Mouse (Mus musculus) ES-E14 (cell line): Measurements from ENCODE around the gene Sh2d4b. TPM values are rescaled to one million over a fixed set of nuclear protein-coding genes. Genes with fewer than 3 reads are reported as not detected.

Source experiments
- DNase-seq: peaks from one replicate; pipeline ENCODE4 v3.0.0-alpha.2; 2013; ENCODE audit warnings: low read depth, low spot score
- H3K27ac ChIP-seq: 2 replicates; pipeline ENCODE4 v1.5.1; 2012; ENCODE audit warnings: low read depth, mild to moderate bottlenecking, low read length, moderate library complexity, mixed read lengths; ENCODE audit not compliant: poor library complexity, insufficient read depth, severe bottlenecking
- H3K36me3 ChIP-seq: 2 replicates; pipeline ENCODE4 v1.6.1; 2012; ENCODE audit warnings: mild to moderate bottlenecking, low read length, moderate library complexity, mixed read lengths; ENCODE audit not compliant: control insufficient read depth, poor library complexity, insufficient read depth, severe bottlenecking
- H3K4me1 ChIP-seq, 2 experiments: fragments of 150-350 bp in 1 of 2; sonication (generic) in 1 of 2; 2 replicates each; pipeline ENCODE4 v1.6.1; 2012; ENCODE audit warnings: low read length in 2 of 2, mild to moderate bottlenecking in 1 of 2, mixed read lengths in 1 of 2; ENCODE audit not compliant: control insufficient read depth in 2 of 2, insufficient read depth in 2 of 2, poor library complexity in 1 of 2
- H3K4me3 ChIP-seq, 2 experiments: fragments of 150-350 bp in 1 of 2; sonication (generic) in 1 of 2; 2 replicates each; pipeline ENCODE4 v1.5.1; 2012; ENCODE audit warnings: low read length in 2 of 2, low read depth in 1 of 2, mild to moderate bottlenecking in 1 of 2, mixed read lengths in 1 of 2; ENCODE audit not compliant: insufficient read depth in 1 of 2, poor library complexity in 1 of 2, severe bottlenecking in 1 of 2
- H3K9ac ChIP-seq: 2 replicates; pipeline ENCODE4 v1.6.1; 2012; ENCODE audit warnings: low read depth, mild to moderate bottlenecking, low read length, mixed read lengths; ENCODE audit not compliant: poor library complexity, insufficient read depth, severe bottlenecking
- H3K9me3 ChIP-seq: fragments of 150-350 bp; sonication (generic); 2 replicates; pipeline ENCODE4 v1.6.1; 2012; ENCODE audit warnings: low read depth, mild to moderate bottlenecking, low read length; ENCODE audit not compliant: control insufficient read depth, insufficient read depth
- CHD2 ChIP-seq: IDR thresholded peaks from 2 replicates; pipeline ENCODE4 v1.6.1; 2014; ENCODE audit warnings: mild to moderate bottlenecking, low read depth, low read length, inconsistent platforms
- HCFC1 ChIP-seq: IDR thresholded peaks from 2 replicates; pipeline ENCODE4 v1.6.1; 2012; ENCODE audit warnings: low read length, inconsistent platforms, borderline replicate concordance; ENCODE audit not compliant: insufficient read depth
- MAFK ChIP-seq: IDR thresholded peaks from 2 replicates; pipeline ENCODE4 v1.6.1; 2014; ENCODE audit warnings: mild to moderate bottlenecking, low read depth, low read length, inconsistent platforms; ENCODE audit not compliant: insufficient read depth
- ZC3H11A ChIP-seq: IDR thresholded peaks from 2 replicates; pipeline ENCODE4 v1.6.1; 2012; ENCODE audit warnings: low read depth, mild to moderate bottlenecking, inconsistent platforms, low read length, borderline replicate concordance
- ZNF384 ChIP-seq: IDR thresholded peaks from 2 replicates; pipeline ENCODE4 v1.6.1; 2012; ENCODE audit warnings: low read depth, low read length, inconsistent platforms
- in situ Hi-C, 2 experiments: fragments of 600-800 bp; cut with MboI; formaldehyde crosslinking; loops; one replicate each; pipeline ENCODE4 v1.15.1; 2025; ENCODE audit warnings: low sequenced_read_pairs in 2 of 2, inconsistent platforms in 1 of 2; ENCODE audit not compliant: unreplicated experiment in 2 of 2
- total RNA-seq: library from RNA; depleted of rRNA; stranded (reverse); fragments of 300-350 nt; gene quantifications from 2 replicates; pipeline ENCODE4 v1.2.3, GENCODE M21; 2012

Gene Sh2d4b
- total RNA-seq, 1 experiment = 2.5 TPM

GRCm38 (mm10) chr14:40889181-40889580 lies 3.9 kb downstream of the Sh2d4b start:
- no peak overlapping the region for H3K4me3 ChIP-seq
- no peak overlapping the region for H3K27ac ChIP-seq
- H3K9ac ChIP-seq = no peak overlapping the region
- H3K4me1 ChIP-seq = peaks cover 9 to 12% of the 10 kb centered on the region in 2 experiments
- H3K9me3 ChIP-seq = no peaks in the 10 kb centered on the region
- in situ Hi-C loops = no loop called here
- DNase-seq = no peak
- no peaks in the 10 kb centered on the region for H3K36me3 ChIP-seq
- no peak for TF ChIP-seq ZC3H11A
- TF ChIP-seq HCFC1 = no peak
- TF ChIP-seq CHD2 = no peak
- no peak for TF ChIP-seq MAFK

- in situ Hi-C loops = no loop called here
- TF ChIP-seq CHD2 (no peak), ZC3H11A (no peak), HCFC1 (no peak), MAFK (no peak), ZNF384 (no peak)
- H3K36me3 ChIP-seq = no peaks in the 10 kb centered on the region
Measured at GRCm38 (mm10) chr14:40886428-40887202, 6.5 kb downstream of the Sh2d4b start.

GRCm38 (mm10) chr14:40885752-40886151 lies 7.3 kb downstream of the Sh2d4b start:
- TF ChIP-seq MAFK (no peak), HCFC1 (no peak), ZC3H11A (no peak), ZNF384 (no peak), CHD2 (no peak)
- in situ Hi-C loops = no loop called here
- Histone ChIP-seq H3K36me3 (no peaks in the 10 kb centered on the region), H3K9me3 (no peaks in the 10 kb centered on the region), H3K9ac (no peak overlapping the region), H3K4me1 (peaks cover 0 to 2% of the 10 kb centered on the region in 2 experiments; a peak in 1 of 4 replicates), H3K27ac (no peak overlapping the region), H3K4me3 (no peak overlapping the region)
- DNase-seq = no peak

More at GRCm38 (mm10) chr14:40886428-40887202, 6.5 kb downstream of the Sh2d4b start:
- peaks cover 0 to 2% of the 10 kb centered on the region in 2 experiments; a peak in 1 of 4 replicates for H3K4me1 ChIP-seq
- H3K9me3 ChIP-seq = no peaks in the 10 kb centered on the region
- no peak overlapping the region for H3K27ac ChIP-seq
- no peak for DNase-seq
- H3K9ac ChIP-seq = no peak overlapping the region
- no peak overlapping the region for H3K4me3 ChIP-seq

- Histone ChIP-seq H3K27ac (no peak overlapping the region), H3K9ac (no peak overlapping the region), H3K36me3 (no peaks in the 10 kb centered on the region), H3K9me3 (no peaks in the 10 kb centered on the region), H3K4me3 (no peak overlapping the region), H3K4me1 (peaks cover 0 to 2% of the 10 kb centered on the region in 2 experiments; a peak in 1 of 4 replicates)
- in situ Hi-C loops = no loop called here
- no peak for TF ChIP-seq ZNF384
- no peak for DNase-seq
Measured at GRCm38 (mm10) chr14:40885225-40885624, 7.8 kb downstream of the Sh2d4b start.
